Mouse (Mus musculus): ENCODE data around the gene Limk1. TPM values are rescaled to one million over a fixed set of nuclear protein-coding genes. Genes with fewer than 3 reads are reported as not detected.

Gene Limk1
- polyA plus RNA-seq, 1 experiment = 17.9 TPM

- peaks cover 61% of the 10 kb centered on the region for H3K36me3 ChIP-seq (ENCODE audit: control insufficient read depth, insufficient read depth, low read length, poor library complexity, severe bottlenecking)
- no peak for TF ChIP-seq CTCF (IDR thresholded peaks at IDR 0.05; ENCODE audit: low read depth, low read length)
- TF ChIP-seq POLR2A (IDR thresholded peaks at IDR 0.05; ENCODE audit: insufficient read depth, low read length) = no peak
- TF ChIP-seq EP300 (IDR thresholded peaks at IDR 0.05; ENCODE audit: insufficient read depth, low read depth, low read length) = no peak
These were observed 67.2 kb downstream of the Limk1 start for GRCm38 (mm10) chr5:134621099-134621640.

GRCm38 (mm10) chr5:134620457-134620856 lies 67.9 kb downstream of the Limk1 start:
- Histone ChIP-seq H3K9me3 (replicated peaks; ENCODE audit: control insufficient read depth, insufficient read depth, low read length, poor library complexity, severe bottlenecking) (no peaks in the 10 kb centered on the region), H3K4me1 (ENCODE audit: control insufficient read depth, insufficient read depth, low read length) (no peaks in the 10 kb centered on the region), H3K4me3 (ENCODE audit: low read depth, low read length) (no peak overlapping the region), H3K27me3 (ENCODE audit: control insufficient read depth, insufficient read depth, low read length, poor library complexity, severe bottlenecking) (no peaks in the 10 kb centered on the region), H3K27ac (ENCODE audit: insufficient read depth, low read length) (no peak overlapping the region), H3K36me3 (ENCODE audit: control insufficient read depth, insufficient read depth, low read length, poor library complexity, severe bottlenecking) (peaks cover 53% of the 10 kb centered on the region), H3K9ac (ENCODE audit: low read depth, poor library complexity, severe bottlenecking) (no peak overlapping the region)
- TF ChIP-seq EP300 (IDR thresholded peaks at IDR 0.05; ENCODE audit: insufficient read depth, low read depth, low read length) (no peak), CTCF (IDR thresholded peaks at IDR 0.05; ENCODE audit: low read depth, low read length) (no peak), POLR2A (IDR thresholded peaks at IDR 0.05; ENCODE audit: insufficient read depth, low read length) (no peak)

More at GRCm38 (mm10) chr5:134621099-134621640, 67.2 kb downstream of the Limk1 start:
- Histone ChIP-seq H3K9me3 (replicated peaks; ENCODE audit: control insufficient read depth, insufficient read depth, low read length, poor library complexity, severe bottlenecking) (no peaks in the 10 kb centered on the region), H3K27ac (ENCODE audit: insufficient read depth, low read length) (no peak overlapping the region), H3K27me3 (ENCODE audit: control insufficient read depth, insufficient read depth, low read length, poor library complexity, severe bottlenecking) (no peaks in the 10 kb centered on the region), H3K4me3 (ENCODE audit: low read depth, low read length) (no peak overlapping the region), H3K4me1 (ENCODE audit: control insufficient read depth, insufficient read depth, low read length) (no peaks in the 10 kb centered on the region), H3K9ac (ENCODE audit: low read depth, poor library complexity, severe bottlenecking) (no peak overlapping the region)

GRCm38 (mm10) chr5:134617071-134617470 lies 71.3 kb downstream of the Limk1 start:
- no peak overlapping the region for H3K27ac ChIP-seq (ENCODE audit: insufficient read depth, low read length)
- no peak overlapping the region for H3K4me3 ChIP-seq (ENCODE audit: low read depth, low read length)
- no peaks in the 10 kb centered on the region for H3K4me1 ChIP-seq (ENCODE audit: control insufficient read depth, insufficient read depth, low read length)
- H3K9ac ChIP-seq (ENCODE audit: low read depth, poor library complexity, severe bottlenecking) = no peak overlapping the region
- H3K9me3 ChIP-seq (replicated peaks; ENCODE audit: control insufficient read depth, insufficient read depth, low read length, poor library complexity, severe bottlenecking) = no peaks in the 10 kb centered on the region
- peak; percentile 96 for TF ChIP-seq CTCF (IDR thresholded peaks at IDR 0.05; ENCODE audit: low read depth, low read length)
- TF ChIP-seq POLR2A (IDR thresholded peaks at IDR 0.05; ENCODE audit: insufficient read depth, low read length) = no peak
- H3K27me3 ChIP-seq (ENCODE audit: control insufficient read depth, insufficient read depth, low read length, poor library complexity, severe bottlenecking) = no peaks in the 10 kb centered on the region
- peaks cover 22% of the 10 kb centered on the region for H3K36me3 ChIP-seq (ENCODE audit: control insufficient read depth, insufficient read depth, low read length, poor library complexity, severe bottlenecking)

- Histone ChIP-seq H3K9ac (ENCODE audit: low read depth, poor library complexity, severe bottlenecking) (no peak overlapping the region), H3K9me3 (replicated peaks; ENCODE audit: control insufficient read depth, insufficient read depth, low read length, poor library complexity, severe bottlenecking) (no peaks in the 10 kb centered on the region), H3K27me3 (ENCODE audit: control insufficient read depth, insufficient read depth, low read length, poor library complexity, severe bottlenecking) (no peaks in the 10 kb centered on the region), H3K36me3 (ENCODE audit: control insufficient read depth, insufficient read depth, low read length, poor library complexity, severe bottlenecking) (peaks cover 11% of the 10 kb centered on the region), H3K4me3 (ENCODE audit: low read depth, low read length) (no peak overlapping the region), H3K27ac (ENCODE audit: insufficient read depth, low read length) (no peak overlapping the region), H3K4me1 (ENCODE audit: control insufficient read depth, insufficient read depth, low read length) (no peaks in the 10 kb centered on the region)
- TF ChIP-seq EP300 (IDR thresholded peaks at IDR 0.05; ENCODE audit: insufficient read depth, low read depth, low read length) (no peak), POLR2A (IDR thresholded peaks at IDR 0.05; ENCODE audit: insufficient read depth, low read length) (no peak), CTCF (IDR thresholded peaks at IDR 0.05; ENCODE audit: low read depth, low read length) (no peak)
These were observed 72.6 kb downstream of the Limk1 start for GRCm38 (mm10) chr5:134615780-134616179.

- H3K36me3 ChIP-seq (ENCODE audit: control insufficient read depth, insufficient read depth, low read length, poor library complexity, severe bottlenecking) = peaks cover 11% of the 10 kb centered on the region
- no peaks in the 10 kb centered on the region for H3K4me1 ChIP-seq (ENCODE audit: control insufficient read depth, insufficient read depth, low read length)
- TF ChIP-seq EP300 (IDR thresholded peaks at IDR 0.05; ENCODE audit: insufficient read depth, low read depth, low read length) (no peak), POLR2A (IDR thresholded peaks at IDR 0.05; ENCODE audit: insufficient read depth, low read length) (no peak), CTCF (IDR thresholded peaks at IDR 0.05; ENCODE audit: low read depth, low read length) (no peak)
- no peaks in the 10 kb centered on the region for H3K9me3 ChIP-seq (replicated peaks; ENCODE audit: control insufficient read depth, insufficient read depth, low read length, poor library complexity, severe bottlenecking)
- H3K9ac ChIP-seq (ENCODE audit: low read depth, poor library complexity, severe bottlenecking) = no peak overlapping the region
- H3K4me3 ChIP-seq (ENCODE audit: low read depth, low read length) = no peak overlapping the region
- no peak overlapping the region for H3K27ac ChIP-seq (ENCODE audit: insufficient read depth, low read length)
- H3K27me3 ChIP-seq (ENCODE audit: control insufficient read depth, insufficient read depth, low read length, poor library complexity, severe bottlenecking) = no peaks in the 10 kb centered on the region
These were observed 73.0 kb downstream of the Limk1 start for GRCm38 (mm10) chr5:134615380-134615779.

GRCm38 (mm10) chr5:134614802-134615201 lies 73.6 kb downstream of the Limk1 start, which contains the start of gene Lat2:
TSS of gene Lat2 (minus strand) at chr5:134615025.
- TF ChIP-seq CTCF (IDR thresholded peaks at IDR 0.05; ENCODE audit: low read depth, low read length) = no peak
- no peak for TF ChIP-seq EP300 (IDR thresholded peaks at IDR 0.05; ENCODE audit: insufficient read depth, low read depth, low read length)
- no peak for TF ChIP-seq POLR2A (IDR thresholded peaks at IDR 0.05; ENCODE audit: insufficient read depth, low read length)
- Histone ChIP-seq H3K36me3 (ENCODE audit: control insufficient read depth, insufficient read depth, low read length, poor library complexity, severe bottlenecking) (peaks cover 5% of the 10 kb centered on the region; the same call in 1 of the 2 replicates), H3K4me3 (ENCODE audit: low read depth, low read length) (no peak within 1 kb of the TSS), H3K27me3 (ENCODE audit: control insufficient read depth, insufficient read depth, low read length, poor library complexity, severe bottlenecking) (no peaks in the 10 kb centered on the region), H3K9ac (ENCODE audit: low read depth, poor library complexity, severe bottlenecking) (no peak within 1 kb of the TSS), H3K27ac (ENCODE audit: insufficient read depth, low read length) (no peak within 1 kb of the TSS), H3K4me1 (ENCODE audit: control insufficient read depth, insufficient read depth, low read length) (no peaks in the 10 kb centered on the region), H3K9me3 (replicated peaks; ENCODE audit: control insufficient read depth, insufficient read depth, low read length, poor library complexity, severe bottlenecking) (no peaks in the 10 kb centered on the region)

Data from ES-Bruce4 (cell line).